Mouse (Mus musculus) ES-E14 (cell line): ENCODE data around the gene Gm10491.

ENCODE experiments used
- MAFK ChIP-seq: IDR thresholded peaks from 2 replicates; pipeline ENCODE4 v1.6.1; 2014; ENCODE audit warnings: mild to moderate bottlenecking, low read depth, low read length, inconsistent platforms; ENCODE audit not compliant: insufficient read depth
- ZC3H11A ChIP-seq: IDR thresholded peaks from 2 replicates; pipeline ENCODE4 v1.6.1; 2012; ENCODE audit warnings: low read depth, mild to moderate bottlenecking, inconsistent platforms, low read length, borderline replicate concordance
- ZNF384 ChIP-seq: IDR thresholded peaks from 2 replicates; pipeline ENCODE4 v1.6.1; 2012; ENCODE audit warnings: low read depth, low read length, inconsistent platforms

DNA sequence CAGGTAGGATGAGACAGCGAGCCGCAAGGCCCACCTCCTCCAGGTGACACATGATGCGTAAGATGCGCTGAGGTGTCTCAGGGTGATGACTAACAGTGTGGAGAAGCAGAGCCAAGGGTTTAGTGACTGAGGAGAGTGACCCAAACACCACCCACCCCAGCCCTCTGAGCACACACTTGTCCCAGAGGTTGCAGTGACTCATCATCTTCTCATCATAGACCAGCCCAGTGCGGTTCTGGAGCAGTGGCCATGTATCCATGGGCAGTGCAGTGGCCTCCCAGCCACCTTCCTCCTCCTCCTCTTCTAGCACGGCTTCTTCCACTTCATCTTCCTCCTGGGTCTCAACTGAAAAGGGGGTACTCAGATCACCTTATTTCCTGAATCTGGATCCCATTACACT is 30.0 kb upstream of the Gm10491 start:
- TF ChIP-seq MAFK (no peak), ZC3H11A (no peak), ZNF384 (no peak)
